Mouse (Mus musculus) liver, adult 2 months (tissue): ENCODE measurements around the gene Krt25. TPM values are rescaled to one million over a fixed set of nuclear protein-coding genes. Genes with fewer than 3 reads are reported as not detected.

ENCODE experiments used
- DNase-seq: peaks from one replicate; pipeline ENCODE4 v3.0.0-alpha.2; 2011; ENCODE audit warnings: low read depth, low spot score; ENCODE audit errors: extremely low read depth
- H3K27ac ChIP-seq: fragments of 200-500 bp; replicated peaks from 2 replicates; pipeline ENCODE4 v1.5.1; 2012; ENCODE audit warnings: low read depth, mild to moderate bottlenecking, control low read depth, inconsistent platforms, low read length; ENCODE audit not compliant: insufficient read depth
- H3K27me3 ChIP-seq: fragments of 200-500 bp; 2 replicates; pipeline ENCODE4 v1.6.1; 2012; ENCODE audit warnings: mild to moderate bottlenecking, moderate library complexity, low read length, inconsistent platforms; ENCODE audit not compliant: control insufficient read depth, insufficient read depth
- H3K36me3 ChIP-seq: fragments of 200-500 bp; 2 replicates; pipeline ENCODE4 v1.6.1; 2012; ENCODE audit warnings: low read length, inconsistent platforms; ENCODE audit not compliant: control insufficient read depth, insufficient read depth
- H3K4me1 ChIP-seq: fragments of 200-500 bp; 2 replicates; pipeline ENCODE4 v1.6.1; 2011; ENCODE audit warnings: low read length; ENCODE audit not compliant: control insufficient read depth, insufficient read depth
- H3K4me3 ChIP-seq: fragments of 200-500 bp; 2 replicates; pipeline ENCODE4 v1.5.1; 2011; ENCODE audit warnings: low read depth, mild to moderate bottlenecking, control low read depth, low read length, moderate library complexity; ENCODE audit not compliant: insufficient read depth
- H3K79me2 ChIP-seq: fragments of 200-500 bp; 2 replicates; pipeline ENCODE4 v1.6.1; 2012; ENCODE audit warnings: inconsistent platforms, mild to moderate bottlenecking, low read length, moderate library complexity; ENCODE audit not compliant: control insufficient read depth, insufficient read depth
- H3K9ac ChIP-seq: fragments of 200-500 bp; 2 replicates; pipeline ENCODE4 v1.6.1; 2012; ENCODE audit warnings: low read depth, mild to moderate bottlenecking, control low read depth, inconsistent platforms, low read length
- CTCF ChIP-seq: fragments of 200-500 bp; IDR thresholded peaks from 2 replicates; pipeline ENCODE4 v1.5.1; 2011; ENCODE audit warnings: low read depth, low read length, control low read depth
- POLR2A ChIP-seq: fragments of 200-500 bp; IDR thresholded peaks from 2 replicates; pipeline ENCODE4 v1.6.1; 2011; ENCODE audit warnings: low read length, control low read depth; ENCODE audit not compliant: insufficient read depth; ENCODE audit errors: extremely low read depth
- WGBS: fragments of 180-500 bp; shearing (Covaris S2); methylation state at CpG from one replicate; pipeline ENCODE4 v1.1.7; 2018; 5-methylcytosine and 5-hydroxymethylcytosine counted together
- polyA plus RNA-seq: library from polyadenylated mRNA; depleted of rRNA; stranded (reverse); fragments of >200 nt; gene quantifications from 2 replicates; pipeline ENCODE4 v1.2.3, GENCODE M21; 2012
- total RNA-seq: library from RNA; depleted of rRNA; stranded (reverse); fragments of >200 nt; gene quantifications from 2 replicates; pipeline ENCODE4 v1.2.3, GENCODE M21; 2014

Krt25 gene
- total and polyA plus RNA-seq, 2 experiments = not detected

DNA sequence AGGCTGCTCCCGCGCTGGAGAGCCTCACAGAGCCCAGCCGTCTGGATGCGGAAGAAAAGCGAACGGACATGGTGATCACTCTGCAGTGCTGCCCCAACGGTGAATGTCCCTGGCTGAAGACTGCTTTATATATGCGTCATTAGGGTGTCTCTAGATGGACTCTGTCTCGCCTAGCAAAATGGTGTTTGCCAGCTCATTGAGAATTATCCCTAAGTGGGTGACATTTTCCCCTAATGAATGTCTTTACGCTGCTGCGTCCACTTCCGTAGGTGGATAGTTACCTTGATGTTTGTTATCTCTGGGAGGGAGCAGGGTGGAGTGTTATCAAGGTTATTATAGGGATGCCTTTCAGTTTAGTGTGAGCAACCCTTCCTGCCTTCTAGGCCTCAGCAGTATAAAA is 28.3 kb upstream of the Krt25 start, which contains the start of gene Krt27:
Gene Krt27 (minus strand): TSS at position 101 of the 400 bp plus-strand sequence.
- Histone ChIP-seq H3K27me3 (no peaks in the 10 kb centered on the region), H3K36me3 (no peaks in the 10 kb centered on the region), H3K27ac (no peak within 1 kb of the TSS), H3K9ac (no peak within 1 kb of the TSS), H3K79me2 (no peaks in the 10 kb centered on the region), H3K4me3 (no peak within 1 kb of the TSS), H3K4me1 (no peaks in the 10 kb centered on the region)
- DNase-seq = no peak
- WGBS = 74% methylated on average over 12 of the region's 12 CpGs
- TF ChIP-seq POLR2A (no peak), CTCF (no peak)

DNA sequence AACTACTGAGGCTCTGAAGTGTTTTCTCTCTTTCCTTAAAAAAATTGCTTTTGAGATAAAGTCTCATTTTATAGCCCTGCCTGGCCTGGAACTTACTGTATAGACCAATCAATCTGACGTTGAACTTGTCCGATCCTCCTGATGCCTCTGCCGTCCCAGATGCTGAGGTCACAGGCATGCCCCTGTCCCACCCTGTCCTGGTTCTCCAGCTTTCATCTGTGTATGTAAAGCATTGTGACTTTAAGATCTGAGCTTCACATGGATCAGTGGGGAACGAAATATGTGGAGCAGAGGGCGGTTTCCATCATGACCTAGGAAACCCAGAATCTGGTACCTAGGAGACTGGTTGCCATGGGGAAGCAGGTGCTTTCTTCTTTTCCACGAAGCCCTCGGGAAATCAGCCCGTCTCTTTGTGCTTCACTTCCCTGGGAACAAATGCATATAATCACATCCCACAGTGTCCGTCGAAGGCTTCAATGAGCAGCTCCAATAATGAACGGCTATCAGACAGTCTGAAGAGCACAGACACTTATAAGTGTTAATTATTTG is 16.6 kb upstream of the Krt25 start:
- Histone ChIP-seq H3K36me3 (no peaks in the 10 kb centered on the region), H3K27me3 (no peaks in the 10 kb centered on the region), H3K9ac (no peak overlapping the region), H3K79me2 (no peaks in the 10 kb centered on the region), H3K4me3 (no peak overlapping the region), H3K4me1 (no peaks in the 10 kb centered on the region), H3K27ac (no peak overlapping the region)
- no peak for DNase-seq
- WGBS = 83% methylated on average over 11 of the region's 11 CpGs
- TF ChIP-seq POLR2A (no peak), CTCF (no peak)

GRCm38 (mm10) chr11:99337866-99338265 is 15.1 kb upstream of the Krt25 start, which contains the start of gene Krt26:
Gene Krt26, minus strand, starts transcription at chr11:99337966.
- DNase-seq = no peak
- no peak within 1 kb of the TSS for H3K4me3 ChIP-seq

GRCm38 (mm10) chr11:99333426-99333825 is 10.7 kb upstream of the Krt25 start:
- Histone ChIP-seq H3K4me3 (no peak overlapping the region), H3K79me2 (no peaks in the 10 kb centered on the region), H3K27ac (no peak overlapping the region), H3K27me3 (no peaks in the 10 kb centered on the region), H3K4me1 (no peaks in the 10 kb centered on the region), H3K9ac (no peak overlapping the region), H3K36me3 (no peaks in the 10 kb centered on the region)
- no peak for DNase-seq
- WGBS = 85% methylated on average over 13 of the region's 13 CpGs
- TF ChIP-seq CTCF (no peak), POLR2A (no peak)

More at GRCm38 (mm10) chr11:99337866-99338265, 15.1 kb upstream of the Krt25 start, which contains the start of gene Krt26:
- Histone ChIP-seq H3K27ac (no peak within 1 kb of the TSS), H3K27me3 (no peaks in the 10 kb centered on the region), H3K9ac (no peak within 1 kb of the TSS), H3K36me3 (no peaks in the 10 kb centered on the region), H3K79me2 (no peaks in the 10 kb centered on the region), H3K4me1 (no peaks in the 10 kb centered on the region)
- 96% methylated on average over 11 of the region's 11 CpGs for WGBS
- no peak for TF ChIP-seq POLR2A
- no peak for TF ChIP-seq CTCF

DNA sequence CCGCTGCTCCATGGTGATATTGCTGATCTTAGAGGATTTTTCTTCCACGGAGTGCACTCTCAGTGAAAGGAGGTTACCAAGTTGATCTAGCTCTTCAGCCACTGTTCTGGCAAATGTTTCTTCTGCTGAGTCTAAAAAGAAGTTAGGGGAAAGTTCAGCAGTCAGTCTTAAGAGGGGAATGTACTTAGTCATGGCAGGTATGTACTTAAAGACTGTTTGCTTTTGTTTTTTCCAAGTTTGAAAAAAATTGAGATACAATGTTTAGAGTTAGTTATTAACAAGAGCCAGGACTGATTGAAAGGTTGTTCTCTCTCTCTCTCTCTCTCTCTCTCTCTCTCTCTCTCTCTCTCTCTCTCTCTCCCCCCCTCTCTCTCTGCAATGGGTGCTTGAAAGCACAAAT is 6.9 kb upstream of the Krt25 start:
- Histone ChIP-seq H3K36me3 (no peaks in the 10 kb centered on the region), H3K27ac (no peak overlapping the region), H3K27me3 (no peaks in the 10 kb centered on the region), H3K4me1 (no peaks in the 10 kb centered on the region), H3K4me3 (no peak overlapping the region), H3K9ac (no peak overlapping the region), H3K79me2 (no peaks in the 10 kb centered on the region)
- DNase-seq = no peak
- WGBS = 76% methylated on average over 2 of the region's 2 CpGs
- TF ChIP-seq CTCF (no peak), POLR2A (no peak)

GRCm38 (mm10) chr11:99321094-99321493 is 1.7 kb downstream of the Krt25 start:
- no peak for DNase-seq
- no peak overlapping the region for H3K9ac ChIP-seq
- H3K27ac ChIP-seq = no peak overlapping the region
- H3K36me3 ChIP-seq = no peaks in the 10 kb centered on the region
- H3K4me1 ChIP-seq = no peaks in the 10 kb centered on the region
- no peaks in the 10 kb centered on the region for H3K27me3 ChIP-seq
- no peak overlapping the region for H3K4me3 ChIP-seq
- TF ChIP-seq POLR2A = no peak
- no peak for TF ChIP-seq CTCF
- no peaks in the 10 kb centered on the region for H3K79me2 ChIP-seq
- WGBS = 94% methylated on average over 14 of the region's 14 CpGs
